Mouse (Mus musculus) embryo, embryonic 11.5 days (tissue): ENCODE results near the gene Rpusd3.

Source experiments
- DNase-seq: peaks from one replicate; pipeline ENCODE4 v3.0.0-alpha.2; 2012; ENCODE audit warnings: low read depth, low spot score

The Rpusd3 gene

DNA sequence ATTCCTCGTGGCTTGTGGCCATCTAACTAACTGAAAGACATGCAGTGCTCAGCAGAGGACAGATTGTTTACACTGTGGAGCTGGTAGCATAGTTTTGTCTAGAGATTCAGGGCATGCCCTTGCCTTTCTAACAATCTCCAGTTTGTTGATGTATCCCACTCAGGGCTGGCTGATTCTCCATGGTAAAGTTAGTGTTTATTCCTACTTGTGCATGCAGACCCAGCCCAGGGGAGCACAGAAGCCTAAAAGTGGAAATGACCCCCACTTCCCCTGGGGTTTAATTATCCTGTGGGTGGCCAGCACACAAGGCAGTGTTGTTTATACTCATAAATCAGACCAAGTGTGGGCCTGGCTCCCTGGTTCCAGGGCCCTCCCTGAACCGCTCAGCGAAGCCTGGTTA is 33.1 kb downstream of the Rpusd3 start:
- no peak for DNase-seq

DNA sequence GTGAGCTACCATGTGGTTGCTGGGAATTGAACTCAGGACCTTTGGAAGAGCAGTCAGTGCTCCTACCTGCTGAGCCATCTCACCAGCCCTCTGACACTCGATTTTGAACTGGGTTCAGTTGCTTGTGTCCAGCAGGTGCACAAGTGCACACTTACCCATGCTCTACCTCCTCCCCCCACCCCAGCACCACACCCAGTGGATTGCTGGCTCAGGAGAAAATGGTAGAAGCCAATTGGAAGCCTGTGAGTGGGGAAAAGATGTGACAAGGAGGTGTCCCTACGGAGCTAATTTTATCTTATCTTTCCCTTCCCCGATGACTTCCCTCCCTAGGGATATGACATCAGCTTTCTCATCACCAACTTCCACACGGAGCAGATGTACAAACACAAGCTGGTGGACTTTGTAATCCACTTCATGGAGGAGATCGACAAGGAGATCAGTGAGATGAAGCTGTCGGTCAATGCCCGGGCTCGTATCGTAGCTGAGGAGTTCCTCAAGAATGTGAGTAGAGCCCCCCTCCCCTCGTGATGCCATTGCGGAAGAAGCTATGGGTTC is 33.9 kb downstream of the Rpusd3 start:
- DNase-seq, result no peak

DNA sequence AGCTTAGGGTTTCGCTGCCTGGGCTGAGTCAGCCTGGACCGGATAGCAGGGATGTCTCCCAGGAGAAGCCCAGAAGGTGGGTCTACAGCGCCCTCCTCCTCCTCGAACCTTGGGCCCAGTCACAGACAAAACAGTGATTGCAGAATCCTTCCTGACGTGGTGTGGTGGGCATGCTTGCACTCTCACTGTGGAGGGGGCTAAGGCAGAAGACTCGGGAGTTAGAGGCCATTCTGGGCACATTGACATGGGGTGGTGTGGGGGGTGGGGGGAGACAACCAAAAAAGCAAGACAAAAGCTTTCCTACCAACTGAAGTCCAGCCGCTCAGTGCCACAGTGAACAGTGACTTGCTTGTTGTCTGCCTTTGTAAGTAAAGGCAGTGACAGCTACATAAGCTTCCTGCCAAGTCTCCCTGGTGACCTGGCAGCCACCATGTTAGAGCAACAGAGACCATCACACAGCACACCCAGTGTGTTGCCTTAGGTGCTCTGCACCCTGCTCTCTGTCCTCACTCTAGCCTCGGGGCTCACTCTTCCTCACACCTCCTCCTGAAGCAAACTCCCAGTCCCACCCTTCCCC is 34.7 kb downstream of the Rpusd3 start:
- no peak for DNase-seq

DNA sequence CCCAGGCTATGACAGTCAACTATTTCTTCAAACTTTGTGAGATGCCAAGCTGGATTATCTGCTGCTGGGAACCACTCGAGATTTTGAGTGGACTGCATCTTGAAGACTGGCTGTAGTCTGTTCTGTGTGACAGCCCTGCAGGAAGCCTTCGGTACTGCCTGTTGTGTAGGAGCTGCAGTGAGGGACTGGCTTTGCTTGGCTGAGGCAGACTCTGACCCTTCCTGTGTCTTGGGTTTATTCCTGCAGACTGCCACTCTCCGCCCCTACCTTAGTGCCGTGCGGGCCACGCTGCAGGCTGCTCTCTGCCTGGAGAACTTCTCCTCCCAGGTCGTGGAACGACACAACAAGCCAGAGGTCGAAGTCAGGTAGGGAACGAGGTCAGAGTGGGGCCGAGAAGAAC is 38.7 kb downstream of the Rpusd3 start:
- DNase-seq, result no peak

DNA sequence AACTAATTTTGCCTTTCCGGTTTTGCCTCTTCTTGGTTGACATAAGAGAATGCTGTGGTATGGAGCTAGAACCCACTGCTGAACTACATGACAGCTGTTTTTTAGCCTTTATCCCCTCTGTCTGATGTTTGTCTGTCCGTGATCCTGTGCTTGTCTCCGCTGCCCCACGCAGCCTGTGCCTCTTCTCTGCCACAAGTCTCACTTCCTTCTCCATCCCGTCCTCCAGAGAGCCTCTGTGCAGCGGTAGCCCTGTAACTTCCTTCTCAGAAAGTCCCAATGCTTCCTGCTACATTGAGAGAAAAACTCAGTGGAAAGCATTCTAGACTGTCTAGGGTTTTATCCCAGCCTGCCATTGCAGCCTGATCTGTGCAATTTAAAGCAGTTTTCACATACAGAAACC is 39.9 kb downstream of the Rpusd3 start:
- no peak for DNase-seq

DNA sequence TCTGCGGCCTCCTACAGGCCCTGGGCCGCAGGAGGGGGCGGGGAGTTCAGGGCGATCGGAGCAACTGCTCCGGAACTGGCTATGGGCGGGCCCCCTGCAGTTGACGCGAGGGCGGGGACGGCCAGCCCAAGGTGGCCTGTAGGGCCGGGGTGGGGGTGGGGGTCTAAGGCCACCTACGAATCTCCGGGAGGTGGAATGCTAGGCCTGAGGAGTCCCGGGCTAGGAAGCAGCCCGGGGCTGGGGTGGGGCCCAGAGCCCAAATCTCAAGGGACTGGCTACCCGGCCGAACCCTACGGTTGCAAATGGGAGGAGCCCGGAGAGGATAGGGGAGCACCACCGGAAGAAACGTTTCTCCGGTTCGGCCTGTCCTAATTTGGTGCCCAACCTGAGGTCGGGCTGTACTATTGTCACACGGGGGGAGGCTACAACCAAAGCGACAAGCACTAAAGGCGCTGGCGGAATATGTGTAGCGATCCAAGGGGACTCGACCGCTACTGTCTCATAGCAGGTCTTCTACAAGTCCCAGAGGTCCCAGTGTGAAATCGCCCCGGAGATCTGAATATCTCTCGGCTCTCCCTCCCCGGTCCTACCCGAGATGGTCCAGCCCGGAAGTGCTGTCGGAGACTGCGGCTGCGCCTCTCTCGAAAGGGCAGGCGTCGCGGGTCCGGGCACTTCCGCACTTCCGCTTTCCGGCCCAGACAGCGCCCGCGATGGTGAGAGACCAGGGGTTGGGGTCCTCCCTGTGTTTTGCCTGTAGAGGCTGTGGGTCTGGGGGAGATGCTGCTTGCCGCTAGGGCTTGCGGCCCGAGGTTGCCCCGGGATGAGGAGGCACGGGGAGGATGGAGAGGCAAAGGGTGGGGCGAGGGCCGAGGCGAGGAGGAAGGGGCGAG is 41.4 kb downstream of the Rpusd3 start, which contains the start of the genes Tada3 and Arpc4:
Tada3 (minus strand) TSS at position 388 of the 890 bp plus-strand sequence.
Arpc4 (plus strand) TSS at position 620 of the 890 bp plus-strand sequence.
- peak; percentile 84 for DNase-seq

DNA sequence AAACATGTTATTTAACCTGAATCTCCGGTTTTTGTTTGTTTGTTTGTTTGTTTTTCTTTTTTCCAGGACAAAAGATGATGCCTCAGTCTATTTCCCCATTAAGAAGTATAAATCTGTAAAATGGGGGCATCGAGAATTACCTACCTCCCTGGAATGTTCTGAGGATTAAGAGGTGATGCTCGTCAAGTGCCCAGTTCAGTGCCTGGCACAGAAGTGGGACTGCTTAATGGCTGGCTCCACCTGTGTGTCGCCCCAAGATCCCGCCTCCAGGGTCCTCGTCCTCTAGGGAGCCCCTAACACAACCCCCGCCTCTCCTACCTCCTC is 42.0 kb downstream of the Rpusd3 start:
- DNase-seq, result no peak

DNA sequence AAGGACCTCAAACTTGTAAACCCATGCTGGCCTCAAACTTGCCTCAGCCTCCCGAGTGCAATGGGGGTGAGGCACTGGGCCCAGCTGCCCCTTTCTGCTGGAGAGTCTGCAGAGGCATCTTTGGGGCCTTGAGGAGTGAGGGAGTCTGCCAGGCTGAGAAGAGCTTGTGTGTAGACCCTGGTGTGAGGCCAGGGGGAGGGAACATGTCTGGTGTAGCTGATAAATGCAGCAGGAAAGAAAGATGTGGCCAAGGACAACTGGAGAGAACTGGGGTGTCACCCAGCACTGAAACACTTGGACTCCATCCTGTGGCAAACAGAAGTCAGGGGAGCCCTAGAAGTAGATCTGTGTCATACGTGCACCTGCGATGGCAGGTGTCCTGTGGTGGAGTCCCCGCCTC is 45.6 kb downstream of the Rpusd3 start:
- no peak for DNase-seq

DNA sequence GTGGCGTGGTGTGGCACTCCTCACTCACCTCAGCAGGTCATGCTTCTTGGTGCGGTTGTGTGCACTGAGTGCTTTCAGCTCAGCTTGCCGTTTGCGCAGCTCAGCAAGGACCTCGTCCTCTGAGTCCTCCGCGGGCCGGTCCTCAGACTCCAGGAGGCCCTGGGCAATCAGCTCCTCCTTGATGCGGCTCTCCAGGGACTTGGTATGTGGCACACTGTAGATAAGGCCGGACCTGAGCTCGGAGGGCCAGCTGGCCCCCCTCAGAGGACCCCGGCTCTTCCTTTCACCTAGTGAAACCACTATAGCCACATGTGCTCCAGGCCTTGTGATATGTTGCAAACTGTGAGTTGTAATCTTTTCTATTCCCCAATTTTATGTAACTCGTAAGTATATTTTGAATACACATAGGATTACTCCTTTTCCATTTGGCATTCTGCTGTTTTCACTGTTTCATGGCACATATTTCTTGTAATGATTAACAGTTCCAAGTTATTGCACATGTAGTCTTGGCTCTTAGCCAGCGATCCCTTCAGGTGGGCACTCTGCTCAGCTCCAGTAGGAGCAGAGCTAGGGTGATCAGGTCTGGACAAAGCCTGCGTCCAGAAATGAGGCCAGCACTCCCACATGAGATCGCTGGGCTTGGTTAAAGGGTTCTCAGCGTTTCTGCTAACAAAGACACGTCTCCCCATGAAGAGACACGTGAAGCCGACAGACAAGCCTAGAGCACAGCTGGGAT is 48.8 kb downstream of the Rpusd3 start:
- DNase-seq, result no peak

DNA sequence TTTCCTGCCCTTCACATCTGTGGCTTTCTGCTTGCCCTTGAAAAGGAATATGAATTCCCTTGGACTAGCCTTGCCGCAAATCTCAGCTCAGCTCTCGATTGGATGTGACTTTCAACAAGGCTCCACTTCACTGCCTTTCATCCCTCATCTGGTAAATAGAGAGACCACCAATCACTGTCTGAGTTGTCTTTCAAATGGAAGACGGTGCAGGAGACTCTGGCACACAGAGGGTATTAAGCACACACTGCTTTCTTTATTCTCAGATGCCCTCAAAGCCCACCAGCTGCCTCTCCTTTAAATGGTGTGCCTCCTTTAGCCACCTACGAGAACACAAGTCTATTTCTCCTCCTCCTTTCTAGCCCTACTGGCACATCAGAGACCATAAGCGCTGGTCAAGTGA is 50.6 kb downstream of the Rpusd3 start:
- no peak for DNase-seq

DNA sequence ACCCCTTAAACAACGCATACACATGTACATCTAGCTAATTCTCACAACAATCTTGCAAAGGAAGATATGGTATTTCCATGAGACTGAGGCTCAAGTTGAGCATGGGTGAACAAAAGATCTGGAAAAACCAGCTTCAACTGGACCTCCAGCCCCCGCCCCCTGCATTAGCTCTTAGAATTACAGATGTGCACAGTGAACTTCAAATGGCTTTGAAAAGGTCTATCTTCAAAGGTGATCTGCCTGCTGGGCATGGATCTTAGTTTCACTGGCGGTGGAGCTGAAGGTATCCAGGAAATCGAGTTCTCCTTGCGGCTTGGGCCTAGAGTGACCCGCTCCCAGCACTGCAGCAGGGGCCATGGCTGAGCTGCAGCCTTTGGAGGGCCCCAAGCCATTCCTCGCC is 51.0 kb downstream of the Rpusd3 start:
- no peak for DNase-seq

DNA sequence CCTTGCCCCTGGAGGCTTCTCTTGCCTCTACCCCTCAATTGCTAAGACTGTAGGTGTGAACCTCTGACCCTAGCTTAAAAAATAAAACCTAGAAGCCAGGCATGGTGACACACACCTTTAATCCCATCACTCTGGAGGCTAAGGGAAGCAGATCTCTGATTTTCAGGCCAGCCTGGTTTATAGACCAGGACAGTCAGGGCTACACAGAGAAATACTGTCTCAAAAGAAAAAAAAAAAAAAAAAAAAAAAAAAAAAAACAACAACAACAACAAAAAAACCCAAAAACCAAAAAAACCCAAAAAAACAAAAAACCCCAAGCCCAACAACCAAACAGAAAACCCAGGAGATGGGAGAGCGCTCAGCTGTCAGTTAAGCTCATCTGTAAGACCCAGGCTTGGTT is 51.6 kb downstream of the Rpusd3 start:
- DNase-seq, result no peak

DNA sequence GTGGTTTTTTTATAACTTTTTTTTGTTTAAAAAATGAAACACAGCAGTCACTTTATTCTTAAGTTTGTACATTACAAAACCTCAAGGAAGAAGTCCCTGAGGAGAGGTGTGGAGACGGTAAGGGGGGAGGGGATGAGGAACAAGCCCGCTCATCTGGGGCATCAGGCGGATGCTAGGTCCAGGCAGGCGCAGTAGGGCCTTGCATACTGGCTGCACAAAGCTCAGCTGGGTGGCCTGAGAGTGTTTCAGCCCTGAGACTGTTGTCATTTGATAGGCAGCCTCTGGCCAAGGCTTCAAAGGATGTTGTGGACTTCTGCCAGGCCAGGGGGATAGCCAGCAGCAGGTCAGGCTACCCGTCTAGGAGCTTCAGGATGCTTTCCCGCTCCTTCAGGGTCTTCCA is 52.5 kb downstream of the Rpusd3 start:
- DNase-seq, result no peak
